Mouse (Mus musculus) frontal cortex, postnatal 14 days (tissue): ENCODE results near the gene Echdc3.

Experiments used
- DNase-seq, 2 experiments: peaks; one replicate each; pipeline ENCODE4 v3.0.0; 2022; ENCODE audit warnings: low spot score in 2 of 2

Echdc3 gene

GRCm38 (mm10) chr2:6212724-6213511, at the start of gene Echdc3:
TSS of gene Echdc3 (minus strand) at chr2:6213033.
- DNase-seq = peak; percentile 43 to 51

- no peak for DNase-seq
These were observed 48.9 kb upstream of the Echdc3 start for GRCm38 (mm10) chr2:6261718-6262117.

- no peak for DNase-seq
These were observed 48.4 kb upstream of the Echdc3 start for GRCm38 (mm10) chr2:6261201-6261672.

- no peak for DNase-seq
These were observed 47.8 kb upstream of the Echdc3 start for GRCm38 (mm10) chr2:6260661-6261060.

- no peak for DNase-seq
These were observed 46.3 kb upstream of the Echdc3 start for GRCm38 (mm10) chr2:6259182-6259581.

- no peak for DNase-seq
These were observed 45.2 kb upstream of the Echdc3 start for GRCm38 (mm10) chr2:6258026-6258425.

GRCm38 (mm10) chr2:6257146-6257545, 44.3 kb upstream of the Echdc3 start:
- peak; percentile 44 to 50 for DNase-seq

- DNase-seq = peak; percentile 40 to 61
These were observed 43.4 kb upstream of the Echdc3 start for GRCm38 (mm10) chr2:6255989-6256841.

- DNase-seq = no peak
These were observed 42.7 kb upstream of the Echdc3 start for GRCm38 (mm10) chr2:6255402-6255988.

- DNase-seq = no peak
These were observed 39.7 kb upstream of the Echdc3 start for GRCm38 (mm10) chr2:6252491-6252890.

- no peak for DNase-seq
These were observed 38.3 kb upstream of the Echdc3 start for GRCm38 (mm10) chr2:6251076-6251496.

- DNase-seq = no peak
These were observed 28.6 kb upstream of the Echdc3 start for GRCm38 (mm10) chr2:6241446-6241845.

GRCm38 (mm10) chr2:6240072-6240471, 27.2 kb upstream of the Echdc3 start:
- DNase-seq = no peak

- no peak for DNase-seq
These were observed 26.5 kb upstream of the Echdc3 start for GRCm38 (mm10) chr2:6239333-6239732.

GRCm38 (mm10) chr2:6238679-6239078, 25.8 kb upstream of the Echdc3 start:
- DNase-seq = no peak

GRCm38 (mm10) chr2:6238244-6238643, 25.4 kb upstream of the Echdc3 start:
- no peak for DNase-seq

- no peak for DNase-seq
These were observed 20.5 kb upstream of the Echdc3 start for GRCm38 (mm10) chr2:6233353-6233752.

- DNase-seq = no peak
These were observed 19.9 kb upstream of the Echdc3 start for GRCm38 (mm10) chr2:6232755-6233154.

GRCm38 (mm10) chr2:6230865-6231264, 18.0 kb upstream of the Echdc3 start:
- no peak for DNase-seq

GRCm38 (mm10) chr2:6229597-6230290, 16.9 kb upstream of the Echdc3 start:
- peak in 1 of 2 experiments; percentile 34 for DNase-seq

GRCm38 (mm10) chr2:6227059-6227445, 14.2 kb upstream of the Echdc3 start:
- no peak for DNase-seq
